Mouse (Mus musculus) thymus, adult 2 months (tissue): ENCODE results near the gene Gramd1a.

Experiments
- CTCF ChIP-seq: fragments of 200-500 bp; IDR thresholded peaks from 2 replicates; pipeline ENCODE4 v1.5.1; 2012; ENCODE audit warnings: mild to moderate bottlenecking, control low read depth, low read length, moderate library complexity, borderline replicate concordance; ENCODE audit not compliant: control insufficient read depth, poor library complexity, insufficient read depth; ENCODE audit errors: extremely low read depth
- POLR2A ChIP-seq: fragments of 200-500 bp; IDR thresholded peaks from 2 replicates; pipeline ENCODE4 v1.6.1; 2012; ENCODE audit warnings: mild to moderate bottlenecking, low read length, control low read depth, moderate library complexity; ENCODE audit not compliant: control insufficient read depth, poor library complexity, insufficient read depth; ENCODE audit errors: extremely low read depth

GRCm38 (mm10) chr7:31094774-31095501 is 60.8 kb downstream of the Gramd1a start:
- TF ChIP-seq CTCF (no peak), POLR2A (no peak)
